Mouse (Mus musculus): Measurements from ENCODE around the gene Mgat5.

Gene Mgat5

GRCm38 (mm10) chr1:127259669-127260068 lies 54.9 kb downstream of the Mgat5 start:
- DNase-seq (ENCODE audit: low spot score in 2 of 2), result no peak

- DNase-seq (ENCODE audit: low spot score in 2 of 2), result no peak
Observed at GRCm38 (mm10) chr1:127260969-127261368, 56.2 kb downstream of the Mgat5 start.

GRCm38 (mm10) chr1:127262170-127262837 lies 57.5 kb downstream of the Mgat5 start:
- no peak for DNase-seq (ENCODE audit: low spot score in 2 of 2)

- no peak for DNase-seq (ENCODE audit: low spot score in 2 of 2)
Observed at GRCm38 (mm10) chr1:127267985-127268384, 63.2 kb downstream of the Mgat5 start.

- no peak for DNase-seq (ENCODE audit: low spot score in 2 of 2)
Observed at GRCm38 (mm10) chr1:127269343-127269742, 64.5 kb downstream of the Mgat5 start.

DNA sequence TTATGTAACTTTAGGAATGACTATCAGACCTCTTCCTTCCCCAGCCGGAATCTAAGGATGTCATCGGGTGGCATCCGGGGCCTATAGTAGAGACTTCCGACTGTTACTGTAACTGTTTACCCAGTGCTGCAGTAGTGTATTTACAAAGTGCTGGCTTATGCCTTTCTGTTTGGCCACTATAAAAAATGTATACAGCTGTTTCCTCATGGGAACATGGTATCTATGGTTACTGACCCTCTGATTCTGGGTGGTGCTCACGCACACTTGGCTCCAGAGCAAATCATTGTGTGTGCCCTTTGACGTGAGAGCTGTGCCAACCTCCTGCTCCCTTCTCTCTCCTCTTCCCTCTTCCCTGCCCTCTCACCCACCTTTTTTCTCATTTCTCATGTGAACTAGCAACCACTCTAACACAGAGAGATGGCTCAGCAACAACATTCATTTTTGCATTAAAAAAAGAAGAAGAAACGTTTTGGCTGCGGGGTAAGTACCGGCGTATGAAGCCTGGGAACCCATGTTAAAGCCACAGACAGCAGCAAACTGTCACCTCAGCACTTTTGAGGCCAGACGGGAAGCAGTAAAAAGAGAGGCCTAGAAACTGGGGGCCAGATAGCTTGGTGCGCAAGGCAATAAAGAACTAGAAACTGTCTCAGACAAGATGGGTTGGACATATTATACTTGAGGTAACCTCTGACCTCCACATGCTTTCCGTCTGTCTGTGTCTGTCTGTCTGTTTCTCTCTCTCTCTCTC lies 65.6 kb downstream of the Mgat5 start:
- DNase-seq (ENCODE audit: low spot score in 2 of 2), result peak; percentile 5 to 34

- no peak for DNase-seq (ENCODE audit: low spot score in 2 of 2)
Observed at GRCm38 (mm10) chr1:127271156-127271555, 66.3 kb downstream of the Mgat5 start.

GRCm38 (mm10) chr1:127273363-127273762 lies 68.5 kb downstream of the Mgat5 start:
- peak; percentile 43 to 44 for DNase-seq (ENCODE audit: low spot score in 2 of 2)

GRCm38 (mm10) chr1:127275572-127276324 lies 70.9 kb downstream of the Mgat5 start:
- DNase-seq (ENCODE audit: low spot score in 2 of 2), result no peak

DNA sequence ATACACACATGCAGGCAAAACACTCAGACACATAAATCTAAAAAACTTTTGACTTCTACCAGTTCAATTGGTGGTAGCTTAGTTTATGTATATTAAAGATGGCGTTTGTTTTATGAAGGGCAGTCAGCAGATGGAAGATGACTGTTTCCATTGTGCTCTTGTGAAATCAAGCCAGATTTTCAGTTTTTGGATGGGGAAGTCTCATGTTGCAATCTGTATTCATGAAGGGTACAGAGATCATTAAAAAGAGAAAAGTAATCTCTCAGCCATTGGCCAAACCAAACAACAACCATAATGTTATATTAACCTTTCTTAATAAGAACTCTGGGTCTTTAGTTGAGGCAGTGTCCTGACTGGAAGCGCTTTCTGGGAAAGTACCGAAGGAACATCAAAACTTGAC lies 73.3 kb downstream of the Mgat5 start:
- no peak for DNase-seq (ENCODE audit: low spot score in 2 of 2)

- DNase-seq (ENCODE audit: low spot score in 2 of 2), result no peak
Observed at GRCm38 (mm10) chr1:127280256-127280655, 75.4 kb downstream of the Mgat5 start.

DNA sequence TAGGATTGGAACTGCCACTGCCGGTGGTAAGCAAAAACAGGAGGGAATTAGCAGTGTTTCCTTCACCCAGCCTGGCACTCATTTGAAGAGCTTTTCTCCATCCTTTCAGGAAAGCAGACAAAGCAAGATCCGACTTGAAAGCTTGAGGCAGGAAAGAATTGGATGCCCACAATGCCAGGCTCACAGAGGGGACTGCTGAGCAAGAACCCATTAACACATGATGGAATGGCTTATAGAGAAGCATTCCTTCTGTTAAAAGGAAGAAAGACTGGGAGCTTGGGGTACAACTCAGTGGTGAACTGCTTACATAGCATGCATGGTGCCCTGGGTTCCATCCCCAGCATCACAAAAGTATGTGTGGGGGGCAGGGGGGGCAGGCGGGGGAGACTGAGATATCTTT lies 80.2 kb downstream of the Mgat5 start:
- no peak for DNase-seq (ENCODE audit: low spot score in 2 of 2)

DNA sequence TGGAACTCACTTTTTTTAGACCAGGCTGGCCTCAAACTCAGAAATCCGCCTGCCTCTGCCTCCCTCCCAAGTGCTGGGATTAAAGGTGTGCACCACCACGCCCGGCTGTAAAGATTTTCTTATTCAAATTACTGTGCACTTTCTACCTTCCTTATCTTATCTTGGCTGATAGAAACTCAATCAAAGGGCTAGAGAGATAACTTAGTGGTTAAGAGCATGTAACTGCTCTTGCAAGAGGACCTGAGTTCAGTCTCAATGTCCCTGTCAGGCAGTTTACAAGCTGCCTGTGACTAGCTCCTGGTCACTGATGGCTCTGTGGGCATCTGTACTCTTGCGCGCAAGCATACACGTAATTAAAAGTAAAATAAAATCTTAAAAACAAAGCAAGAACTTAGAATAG lies 82.7 kb downstream of the Mgat5 start:
- no peak for DNase-seq (ENCODE audit: low spot score in 2 of 2)

DNA sequence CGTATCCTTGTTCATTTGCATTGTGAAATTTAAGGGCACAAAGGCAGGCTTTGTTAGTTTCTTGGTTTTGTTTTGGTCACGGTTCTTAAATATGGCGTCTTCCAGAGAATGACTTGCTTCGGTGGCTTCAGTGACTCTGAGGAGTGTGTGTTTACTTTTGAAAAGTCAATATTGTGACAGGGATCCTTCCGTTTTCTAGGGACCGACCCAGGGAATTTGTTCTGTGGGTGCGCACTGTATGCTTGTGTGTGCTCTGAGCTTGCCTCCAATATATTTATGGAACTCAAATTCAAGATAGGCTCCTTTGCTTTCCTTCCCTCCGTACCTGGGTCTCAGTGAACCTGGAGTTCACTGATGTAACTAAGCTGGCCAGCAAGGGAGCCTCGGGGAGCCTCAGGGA lies 86.1 kb downstream of the Mgat5 start:
- no peak for DNase-seq (ENCODE audit: low spot score in 2 of 2)

GRCm38 (mm10) chr1:127291721-127292120 lies 86.9 kb downstream of the Mgat5 start:
- no peak for DNase-seq (ENCODE audit: low spot score in 2 of 2)

DNA sequence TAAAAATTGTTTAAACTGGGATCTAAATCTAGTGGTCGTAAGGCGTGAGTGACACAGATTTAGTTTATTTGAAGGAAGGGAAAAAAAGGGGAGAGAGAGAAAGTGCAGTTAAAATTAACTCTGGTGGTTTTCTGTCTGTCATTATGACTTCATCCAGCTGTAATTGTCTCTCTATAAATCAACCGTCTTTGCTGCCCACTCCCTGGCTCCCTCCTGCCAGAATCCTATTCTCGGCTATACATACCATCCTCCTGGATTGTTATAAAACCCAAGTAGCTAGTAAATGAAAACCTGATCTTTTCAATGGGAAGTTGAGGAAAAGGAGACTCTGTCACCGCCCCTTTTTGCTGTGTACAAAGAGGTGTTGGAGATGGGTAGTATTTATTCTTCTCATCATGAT lies 88.5 kb downstream of the Mgat5 start:
- DNase-seq (ENCODE audit: low spot score in 2 of 2), result no peak

DNA sequence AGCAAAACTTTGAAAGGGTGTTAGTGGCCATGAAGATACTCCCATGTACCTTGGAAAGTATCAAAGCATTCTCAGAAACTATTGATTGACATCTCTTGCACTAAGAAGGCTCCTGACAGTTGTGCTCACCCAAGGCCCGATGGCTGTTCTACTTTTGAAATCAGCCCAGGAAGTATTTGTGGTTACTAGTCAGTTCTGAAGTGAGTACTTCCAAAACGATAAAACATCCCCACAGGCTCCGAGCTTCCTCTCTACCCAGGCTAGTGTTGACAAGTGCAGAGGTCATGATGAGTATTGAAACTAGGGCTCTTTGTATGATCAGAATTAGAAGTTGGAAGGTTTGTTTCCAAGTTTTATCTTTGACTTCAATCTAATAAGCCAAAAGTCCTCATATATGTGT lies 92.0 kb downstream of the Mgat5 start:
- no peak for DNase-seq (ENCODE audit: low spot score in 2 of 2)

- no peak for DNase-seq (ENCODE audit: low spot score in 2 of 2)
Observed at GRCm38 (mm10) chr1:127299774-127300173, 95.0 kb downstream of the Mgat5 start.

- no peak for DNase-seq (ENCODE audit: low spot score in 2 of 2)
Observed at GRCm38 (mm10) chr1:127301038-127301437, 96.2 kb downstream of the Mgat5 start.

DNA sequence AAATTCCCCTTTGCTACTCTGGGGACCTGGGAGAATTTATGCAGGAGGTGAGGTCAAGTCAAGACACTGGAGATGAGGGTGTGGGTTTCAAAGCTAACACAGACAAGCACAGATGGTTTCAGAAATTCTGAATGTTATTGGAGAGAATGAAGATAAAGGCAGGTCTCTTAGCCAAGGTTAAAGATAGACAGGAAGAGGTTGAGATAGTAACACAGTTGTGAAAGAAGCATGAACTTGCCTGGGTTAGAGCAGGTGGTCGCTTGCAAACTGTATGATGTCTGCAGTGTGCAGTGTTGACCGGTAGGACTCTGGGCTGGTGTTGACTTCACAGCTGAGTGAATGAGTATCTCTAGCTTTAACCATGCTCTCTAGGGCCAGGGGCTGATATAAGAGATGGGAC lies 97.8 kb downstream of the Mgat5 start:
- DNase-seq (ENCODE audit: low spot score in 2 of 2), result no peak

DNA sequence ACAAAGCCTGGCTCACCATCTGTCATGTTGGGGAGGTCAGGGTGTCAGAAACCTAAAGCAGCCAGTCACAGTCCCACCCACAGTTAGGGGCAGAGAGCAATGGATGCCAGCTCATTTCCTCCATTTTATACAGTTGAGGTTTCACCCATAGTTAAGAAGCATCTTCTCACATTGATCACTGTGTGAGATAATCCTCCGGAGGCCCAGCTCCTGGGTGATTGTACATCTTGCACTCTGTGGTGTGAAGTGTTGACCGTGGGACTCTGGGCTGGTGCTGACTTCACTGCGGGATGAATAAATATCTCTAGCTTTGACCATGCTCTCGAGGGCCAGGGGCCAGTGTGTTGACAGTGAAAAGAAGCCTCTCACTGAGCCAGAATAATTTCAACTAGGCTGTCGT lies 99.0 kb downstream of the Mgat5 start:
- no peak for DNase-seq (ENCODE audit: low spot score in 2 of 2)

GRCm38 (mm10) chr1:127304281-127304680 lies 99.5 kb downstream of the Mgat5 start:
- no peak for DNase-seq (ENCODE audit: low spot score in 2 of 2)

- no peak for DNase-seq (ENCODE audit: low spot score in 2 of 2)
Observed at GRCm38 (mm10) chr1:127305582-127305981, 100.8 kb downstream of the Mgat5 start.

Data from heart, adult 9 months (tissue).